Mouse (Mus musculus) lung, embryonic 16.5 days (tissue): ENCODE measurements around the gene Polr3gl. TPM values are rescaled to one million over a fixed set of nuclear protein-coding genes. Genes with fewer than 3 reads are reported as not detected.

Source experiments
- ATAC-seq: fragments of 200-750 bp; cut with Nextera tagmentation; 2 replicates; pipeline ENCODE4 v1.8.0; 2017; ENCODE audit warnings: low read depth, mild to moderate bottlenecking, moderate library complexity
- H3K27ac ChIP-seq: fragments of 300-500 bp; sonication (generic); 2 replicates; pipeline ENCODE4 v1.5.1; 2014; ENCODE audit warnings: mild to moderate bottlenecking, control low read depth, low read length
- H3K27me3 ChIP-seq: fragments of 300-500 bp; sonication (generic); 2 replicates; pipeline ENCODE4 v1.6.1; 2014; ENCODE audit warnings: low read depth, low read length, mixed read lengths; ENCODE audit not compliant: control insufficient read depth, insufficient read depth
- H3K36me3 ChIP-seq: fragments of 300-500 bp; sonication (generic); 2 replicates; pipeline ENCODE4 v1.6.1; 2014; ENCODE audit warnings: low read length; ENCODE audit not compliant: control insufficient read depth, insufficient read depth
- H3K4me1 ChIP-seq: fragments of 300-500 bp; sonication (generic); replicated peaks from 2 replicates; pipeline ENCODE4 v1.6.1; 2014; ENCODE audit warnings: low read length, mixed read lengths; ENCODE audit not compliant: control insufficient read depth, insufficient read depth
- H3K4me2 ChIP-seq: fragments of 300-500 bp; sonication (generic); 2 replicates; pipeline ENCODE4 v1.6.1; 2014; ENCODE audit warnings: low read depth, low read length, control low read depth
- H3K4me3 ChIP-seq: fragments of 300-500 bp; sonication (generic); 2 replicates; pipeline ENCODE4 v1.5.1; 2014; ENCODE audit warnings: mild to moderate bottlenecking, low read length, control low read depth
- H3K9ac ChIP-seq: fragments of 300-500 bp; sonication (generic); 2 replicates; pipeline ENCODE4 v1.6.1; 2014; ENCODE audit warnings: low read length, control low read depth
- H3K9me3 ChIP-seq: fragments of 300-500 bp; sonication (generic); 2 replicates; pipeline ENCODE4 v1.6.1; 2016; ENCODE audit warnings: low read length; ENCODE audit not compliant: control insufficient read depth
- WGBS: fragments of 180-500 bp; shearing (Covaris S2); extraction: QIAGEN DNeasy Blood & Tissue Kit; methylation state at CpG from one replicate; pipeline ENCODE4 v1.1.7; 2014; 5-methylcytosine and 5-hydroxymethylcytosine counted together
- polyA plus RNA-seq: library from polyadenylated mRNA; unstranded; fragments of >200 nt; fragmentation: Nextera tagmentation; extraction: Ambion mirVana; gene quantifications from 2 replicates; pipeline ENCODE4 v1.2.1, GENCODE M21; 2015

Gene Polr3gl
- polyA plus RNA-seq, 1 experiment from 2014 or later: 35.9 TPM

DNA sequence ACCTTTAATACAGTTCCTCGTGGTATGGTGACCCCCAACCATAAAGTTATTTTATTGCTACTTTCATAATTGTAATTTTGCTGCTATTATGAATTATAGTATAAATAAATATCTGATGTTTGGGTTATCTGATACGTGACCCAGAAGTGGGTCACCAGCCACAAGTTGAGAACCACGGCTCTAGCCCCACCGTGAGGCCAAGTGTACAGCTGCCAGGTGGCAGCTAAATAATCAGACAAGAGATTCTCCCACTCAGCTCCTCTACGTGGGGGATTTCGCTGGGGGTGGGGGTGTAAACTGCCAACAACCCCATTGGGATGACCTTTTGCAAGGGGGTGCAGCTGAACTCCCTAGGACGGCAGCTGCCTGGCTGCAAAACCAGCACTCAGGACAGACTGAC, 61.9 kb downstream of the Polr3gl start:
- Histone ChIP-seq H3K4me1 (peaks cover 4% of the 10 kb centered on the region), H3K27ac (no peak overlapping the region), H3K9me3 (no peaks in the 10 kb centered on the region), H3K4me2 (no peak overlapping the region), H3K36me3 (no peaks in the 10 kb centered on the region), H3K4me3 (no peak overlapping the region), H3K27me3 (peaks cover 19% of the 10 kb centered on the region), H3K9ac (no peak overlapping the region)
- ATAC-seq: no peak
- 41% methylated on average over 7 of the region's 7 CpGs for whole genome bisulfite sequencing

DNA sequence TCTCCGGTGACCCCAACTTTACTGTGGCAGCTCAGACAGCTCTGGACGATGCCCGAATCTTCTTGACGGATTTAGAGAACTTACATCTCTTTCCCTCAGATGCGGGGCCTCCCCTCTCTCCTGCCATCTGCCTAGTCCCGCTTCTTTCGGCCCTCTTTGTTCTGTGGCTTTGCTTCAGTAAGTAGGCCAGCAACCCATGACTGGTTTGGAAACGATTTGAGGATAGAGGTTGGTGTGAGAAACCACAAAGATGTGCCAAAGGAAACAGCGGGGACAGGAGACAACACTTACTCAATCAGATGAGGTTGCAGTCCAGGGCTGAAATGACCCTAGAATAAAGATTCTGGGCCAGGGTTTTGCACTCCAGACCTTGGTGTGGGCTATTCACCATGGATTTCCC, 65.5 kb downstream of the Polr3gl start:
- Histone ChIP-seq H3K9me3 (no peaks in the 10 kb centered on the region), H3K9ac (no peak overlapping the region), H3K27ac (no peak overlapping the region), H3K4me2 (no peak overlapping the region), H3K4me3 (no peak overlapping the region), H3K4me1 (peaks cover 6% of the 10 kb centered on the region), H3K27me3 (peaks cover 43% of the 10 kb centered on the region), H3K36me3 (no peaks in the 10 kb centered on the region)
- 55% methylated on average over 9 of the region's 9 CpGs for WGBS
- no peak for ATAC-seq

Other genes starting within 250 kb of the Polr3gl start
- 0.30 and 0.34 TPM in 2 replicates for gene BC107364, start 141.9 kb downstream of the Polr3gl start, polyA plus RNA-seq
- 0.57 and 1.1 TPM in 2 replicates for gene Hfe2, start 69.0 kb downstream of the Polr3gl start, polyA plus RNA-seq
- gene Txnip, start 36.2 kb downstream of the Polr3gl start, polyA plus RNA-seq: 184 and 197 TPM in 2 replicates
- gene Gm16253, start 17.2 kb downstream of the Polr3gl start, polyA plus RNA-seq: 1.4 TPM in 2 replicates
- gene Ankrd34a, start 2.5 kb upstream of the Polr3gl start, polyA plus RNA-seq: 1.6 and 1.9 TPM in 2 replicates
- gene Lix1l, start 7.0 kb upstream of the Polr3gl start, polyA plus RNA-seq: 6.7 and 8.2 TPM in 2 replicates
- gene Rbm8a, start 35.8 kb upstream of the Polr3gl start, polyA plus RNA-seq: 132 and 135 TPM in 2 replicates
- gene Pex11b, start 41.2 kb upstream of the Polr3gl start, polyA plus RNA-seq: 54.2 and 57.7 TPM in 2 replicates
- gene Gm42957, start 41.3 kb upstream of the Polr3gl start, polyA plus RNA-seq: 0.15 and 0.24 TPM in 2 replicates
- gene Itga10, start 51.4 kb upstream of the Polr3gl start, polyA plus RNA-seq: 1.0 TPM in 2 replicates
- 0.36 and 0.50 TPM in 2 replicates for gene Ankrd35, start 76.0 kb upstream of the Polr3gl start, polyA plus RNA-seq
- gene Pias3, start 102.2 kb upstream of the Polr3gl start, polyA plus RNA-seq: 51.9 and 52.0 TPM in 2 replicates
- gene Nudt17, start 114.4 kb upstream of the Polr3gl start, polyA plus RNA-seq: 7.2 and 8.2 TPM in 2 replicates
- 35.6 and 35.7 TPM in 2 replicates for gene Polr3c, start 133.4 kb upstream of the Polr3gl start, polyA plus RNA-seq
- 45.7 and 47.8 TPM in 2 replicates for gene Rnf115, start 133.5 kb upstream of the Polr3gl start, polyA plus RNA-seq
- gene Pdzk1, start 235.1 kb upstream of the Polr3gl start, polyA plus RNA-seq: 0.64 TPM in 1 of 2 replicates, not detected in the other
- 0.40 and 1.8 TPM in 2 replicates for gene Cd160, start 235.2 kb upstream of the Polr3gl start, polyA plus RNA-seq